Mouse (Mus musculus): ENCODE measurements at regions not wholly inside any gene's neighbourhood (a gene's known extent, or its start where the extent isn't known, plus 50 kb on each side); places are given as distances from the start of the nearest gene placed in this dataset.

DNA sequence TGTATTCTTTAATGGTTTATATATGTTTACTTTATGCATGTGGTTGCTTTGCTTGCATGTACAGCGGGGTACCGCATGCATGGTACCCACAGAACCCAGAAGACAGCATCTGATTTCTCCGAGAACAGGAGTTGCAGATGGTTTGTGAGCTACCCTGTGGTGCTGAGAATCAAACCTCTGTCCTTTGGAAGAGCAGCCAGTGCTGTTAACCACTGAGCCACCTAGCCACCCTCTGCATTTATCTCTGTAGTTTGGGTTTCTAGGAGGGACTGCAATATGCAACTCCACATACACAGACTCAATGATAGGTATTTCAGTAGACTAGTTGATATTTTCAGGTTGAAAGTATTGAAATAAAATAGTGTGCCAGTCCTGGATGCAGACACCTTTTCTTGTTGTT lies 134.4 kb downstream of the Tex36 start:
- H3K36me3 ChIP-seq: no peaks in the 10 kb centered on the region
- H3K4me3 ChIP-seq: no peak overlapping the region
- ATAC-seq (ENCODE audit: low FRiP score): no peak
- no peaks in the 10 kb centered on the region for H3K9me3 ChIP-seq
- 93% methylated on average over 3 of the region's 3 CpGs for WGBS
- H3K27ac ChIP-seq: no peak overlapping the region
- no peak overlapping the region for H3K4me2 ChIP-seq
- no peak overlapping the region for H3K9ac ChIP-seq
- H3K4me1 ChIP-seq (replicated peaks): no peaks in the 10 kb centered on the region
- no peaks in the 10 kb centered on the region for H3K27me3 ChIP-seq

DNA sequence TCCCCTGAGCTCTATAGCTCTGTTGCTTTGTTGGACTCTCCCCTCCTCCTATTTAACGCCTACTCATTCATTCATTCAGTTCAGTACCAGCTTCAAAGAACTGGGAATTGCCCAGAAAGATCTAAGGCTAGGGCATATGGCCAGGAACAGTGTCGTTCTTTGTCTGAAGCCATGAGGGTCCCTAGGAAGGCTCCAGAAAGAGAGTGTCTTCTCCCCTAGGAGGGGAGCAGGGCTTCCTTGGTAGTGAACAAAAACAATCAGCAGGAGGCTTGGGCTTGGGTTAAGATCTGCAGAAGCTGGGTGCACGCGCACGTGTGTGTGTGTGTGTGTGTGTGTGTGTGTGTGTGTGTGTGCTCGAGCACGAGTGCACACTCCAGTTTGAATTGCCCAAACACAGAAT lies 142.7 kb downstream of the Tex36 start:
- WGBS: 67% methylated on average over 7 of the region's 7 CpGs
- Histone ChIP-seq H3K9ac (no peak overlapping the region), H3K27me3 (no peaks in the 10 kb centered on the region), H3K27ac (no peak overlapping the region), H3K36me3 (no peaks in the 10 kb centered on the region), H3K9me3 (no peaks in the 10 kb centered on the region), H3K4me2 (no peak overlapping the region), H3K4me3 (no peak overlapping the region), H3K4me1 (replicated peaks) (peaks cover 11% of the 10 kb centered on the region)
- no peak for ATAC-seq (ENCODE audit: low FRiP score)

DNA sequence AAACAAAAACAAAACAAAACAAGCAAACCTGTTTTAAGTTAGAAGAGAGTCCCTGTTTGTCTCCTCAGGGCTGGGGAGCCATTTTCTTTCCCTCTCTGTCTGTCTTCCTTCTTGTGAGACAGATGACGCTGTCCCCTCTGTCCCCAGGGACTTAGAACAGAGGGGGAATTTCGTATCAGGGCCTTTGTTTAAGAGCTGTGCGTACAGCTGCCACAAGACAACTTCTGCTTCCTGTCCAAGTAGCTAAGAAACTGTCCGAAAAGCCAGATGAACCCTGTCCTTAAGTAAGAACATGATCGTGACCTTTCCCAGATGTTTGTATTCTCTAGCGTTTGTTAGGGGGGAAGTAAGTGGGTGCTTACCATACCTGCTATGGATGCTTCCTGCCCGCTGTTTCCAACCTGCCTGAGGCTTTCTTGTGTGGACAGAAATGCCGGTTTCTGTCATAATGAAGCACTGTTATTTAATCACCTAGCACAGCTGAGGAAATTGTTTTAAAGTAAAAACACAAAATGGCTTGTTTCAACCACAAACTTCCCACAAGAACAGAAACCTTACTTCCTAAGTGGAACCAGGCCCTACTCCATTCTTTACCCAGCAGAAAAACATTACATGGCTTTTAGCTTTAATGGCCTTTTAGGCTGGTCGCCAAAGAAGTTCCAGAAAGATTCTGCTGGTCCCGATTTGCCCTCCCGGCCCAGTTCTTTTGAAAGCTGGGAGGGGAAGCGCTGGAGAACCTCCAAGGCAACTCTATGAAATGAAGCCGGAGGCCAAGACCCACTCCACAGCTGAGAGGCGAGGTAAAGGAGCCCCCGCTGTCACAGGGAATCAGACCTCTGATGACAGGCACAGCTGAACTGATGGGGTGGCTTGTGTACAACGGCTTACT lies 144.3 kb downstream of the Tex36 start:
- no peak overlapping the region for H3K4me2 ChIP-seq
- no peaks in the 10 kb centered on the region for H3K9me3 ChIP-seq
- H3K4me3 ChIP-seq: no peak overlapping the region
- no peaks in the 10 kb centered on the region for H3K27me3 ChIP-seq
- 0 out of 2 replicates have a peak overlapping the region, but pooled peaks have one; percentile 5 for H3K27ac ChIP-seq
- WGBS: 54% methylated on average over 16 of the region's 16 CpGs
- H3K4me1 ChIP-seq (replicated peaks): peaks cover 11% of the 10 kb centered on the region
- no peak overlapping the region for H3K9ac ChIP-seq
- no peaks in the 10 kb centered on the region for H3K36me3 ChIP-seq
- ATAC-seq (ENCODE audit: low FRiP score): no peak

DNA sequence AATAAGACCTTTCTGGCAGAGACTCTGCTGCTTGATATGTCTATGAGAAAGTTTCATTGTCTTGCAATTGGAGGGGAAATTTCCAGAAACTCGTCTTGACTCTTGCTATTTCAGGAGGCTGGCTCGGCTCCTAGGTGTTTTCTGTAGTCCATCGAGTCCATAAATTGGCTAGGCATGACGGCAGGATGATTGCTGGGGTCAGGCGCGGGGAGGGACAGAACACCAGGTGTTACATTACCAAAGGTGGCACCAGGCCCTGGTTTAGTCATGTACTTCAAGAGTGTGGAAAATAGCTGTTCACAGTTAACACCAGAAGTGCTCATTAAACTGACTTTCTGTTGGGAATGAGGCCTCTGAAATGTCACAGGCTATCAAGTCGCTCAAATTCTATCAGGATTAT lies 151.7 kb downstream of the Tex36 start:
- WGBS: 88% methylated on average over 7 of the region's 7 CpGs
- no peak for ATAC-seq (ENCODE audit: low FRiP score)
- Histone ChIP-seq H3K9ac (no peak overlapping the region), H3K27ac (no peak overlapping the region), H3K36me3 (no peaks in the 10 kb centered on the region), H3K9me3 (no peaks in the 10 kb centered on the region), H3K27me3 (no peaks in the 10 kb centered on the region), H3K4me3 (no peak overlapping the region), H3K4me1 (replicated peaks) (no peaks in the 10 kb centered on the region), H3K4me2 (no peak overlapping the region)

DNA sequence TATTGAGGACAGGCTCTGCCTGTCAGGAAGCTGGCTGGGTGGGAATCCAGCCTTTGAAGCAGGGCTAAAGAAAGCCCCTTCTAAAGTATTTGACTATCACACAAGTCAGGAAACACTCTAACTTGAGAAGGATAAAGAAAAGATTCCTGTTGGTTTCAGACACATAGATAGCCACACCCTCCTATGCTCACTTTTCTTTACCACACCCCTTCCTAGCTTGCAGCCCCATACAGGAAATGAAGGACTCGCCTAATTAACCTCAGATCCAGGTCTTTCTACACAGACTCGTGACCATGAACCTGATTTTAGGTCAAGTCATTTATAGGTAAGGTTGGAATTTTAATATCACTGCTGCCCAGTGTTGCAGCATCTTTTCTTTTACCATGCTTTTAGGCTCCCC lies 154.9 kb downstream of the Tex36 start:
- Histone ChIP-seq H3K4me3 (no peak overlapping the region), H3K27ac (no peak overlapping the region), H3K27me3 (no peaks in the 10 kb centered on the region), H3K9ac (no peak overlapping the region), H3K36me3 (no peaks in the 10 kb centered on the region), H3K4me2 (no peak overlapping the region), H3K9me3 (no peaks in the 10 kb centered on the region), H3K4me1 (replicated peaks) (no peaks in the 10 kb centered on the region)
- 56% methylated on average over 2 of the region's 2 CpGs for WGBS
- no peak for ATAC-seq (ENCODE audit: low FRiP score)

DNA sequence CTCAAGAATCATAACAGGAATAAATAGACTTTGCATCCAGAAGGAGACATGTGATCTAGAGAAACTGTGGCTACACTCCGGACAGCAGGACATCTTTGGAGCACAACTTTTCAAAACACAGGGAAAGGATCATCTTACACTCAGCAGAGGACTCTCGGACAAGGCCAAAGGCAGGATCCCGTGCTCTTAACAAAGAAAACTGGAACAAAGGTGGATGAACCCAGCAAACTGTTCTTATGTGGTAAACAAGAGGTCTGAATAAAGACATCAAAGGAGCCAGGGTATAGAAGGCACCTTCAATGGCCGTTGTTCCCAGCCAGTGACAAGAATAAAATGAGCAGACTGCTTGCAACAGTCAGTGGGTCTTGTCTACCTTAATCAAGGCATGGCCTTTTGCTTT lies 160.3 kb downstream of the Tex36 start:
- WGBS: 13% methylated on average over 4 of the region's 4 CpGs
- H3K4me1 ChIP-seq (replicated peaks): peaks cover 19% of the 10 kb centered on the region
- H3K27ac ChIP-seq: no peak overlapping the region
- no peaks in the 10 kb centered on the region for H3K9me3 ChIP-seq
- ATAC-seq (ENCODE audit: low FRiP score): no peak
- peak overlapping the region; percentile 39; the same call in 1 of the 2 replicates for H3K9ac ChIP-seq
- no peaks in the 10 kb centered on the region for H3K36me3 ChIP-seq
- H3K4me3 ChIP-seq: no peak overlapping the region
- no peaks in the 10 kb centered on the region for H3K27me3 ChIP-seq
- H3K4me2 ChIP-seq: no peak overlapping the region

DNA sequence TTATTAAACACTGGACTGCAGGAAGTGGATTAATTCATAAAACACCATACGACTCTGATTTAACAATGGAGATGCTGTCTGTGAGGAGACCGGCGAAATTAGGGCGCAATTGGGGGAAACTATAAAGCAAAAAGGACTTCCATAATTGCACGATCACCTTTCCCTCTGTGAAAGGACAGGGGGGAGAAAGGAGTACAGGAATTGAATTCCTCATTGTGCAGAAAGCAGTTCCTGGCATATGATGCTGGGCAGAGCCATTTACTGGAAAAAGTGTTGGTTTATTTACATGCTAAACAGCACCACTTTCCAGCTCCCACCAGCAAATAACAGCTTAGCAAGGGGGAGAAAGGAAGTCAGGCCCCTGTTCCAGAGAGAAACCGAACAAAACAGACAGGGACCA lies 160.8 kb downstream of the Tex36 start:
- WGBS: 53% methylated on average over 6 of the region's 6 CpGs
- H3K4me1 ChIP-seq (replicated peaks): peaks cover 19% of the 10 kb centered on the region
- peak overlapping the region; percentile 35 for H3K4me2 ChIP-seq
- peak overlapping the region; percentile 3; the same call in 1 of the 2 replicates for H3K27ac ChIP-seq
- no peaks in the 10 kb centered on the region for H3K36me3 ChIP-seq
- H3K27me3 ChIP-seq: no peaks in the 10 kb centered on the region
- H3K4me3 ChIP-seq: no peak overlapping the region
- no peaks in the 10 kb centered on the region for H3K9me3 ChIP-seq
- no peak for ATAC-seq (ENCODE audit: low FRiP score)
- peak overlapping the region; percentile 39 for H3K9ac ChIP-seq

DNA sequence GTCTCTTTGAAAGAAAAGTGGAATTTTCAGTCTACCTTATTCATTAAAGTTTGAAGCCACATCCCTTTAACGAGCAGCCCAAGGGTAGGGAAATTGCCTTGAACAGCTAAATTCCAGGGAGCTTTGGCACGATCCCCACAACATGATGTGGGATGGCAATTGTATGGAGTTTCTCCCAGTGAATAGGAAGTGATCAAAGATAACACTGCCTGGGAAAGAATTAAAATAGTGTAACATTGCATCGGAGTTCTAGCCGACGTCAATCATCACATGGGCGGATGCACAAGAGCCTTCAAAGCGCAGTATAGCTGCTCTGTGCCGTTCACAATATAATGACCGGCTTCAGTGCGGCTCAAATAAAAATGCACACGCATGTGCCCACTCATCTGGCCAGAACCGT lies 161.2 kb downstream of the Tex36 start:
- no peak overlapping the region for H3K27ac ChIP-seq
- WGBS: 23% methylated on average over 12 of the region's 12 CpGs
- H3K4me2 ChIP-seq: peak overlapping the region; percentile 35
- H3K4me3 ChIP-seq: no peak overlapping the region
- no peak for ATAC-seq (ENCODE audit: low FRiP score)
- H3K4me1 ChIP-seq (replicated peaks): peaks cover 19% of the 10 kb centered on the region
- H3K9me3 ChIP-seq: no peaks in the 10 kb centered on the region
- H3K9ac ChIP-seq: peak overlapping the region; percentile 19; the same call in 1 of the 2 replicates
- no peaks in the 10 kb centered on the region for H3K36me3 ChIP-seq
- no peaks in the 10 kb centered on the region for H3K27me3 ChIP-seq

DNA sequence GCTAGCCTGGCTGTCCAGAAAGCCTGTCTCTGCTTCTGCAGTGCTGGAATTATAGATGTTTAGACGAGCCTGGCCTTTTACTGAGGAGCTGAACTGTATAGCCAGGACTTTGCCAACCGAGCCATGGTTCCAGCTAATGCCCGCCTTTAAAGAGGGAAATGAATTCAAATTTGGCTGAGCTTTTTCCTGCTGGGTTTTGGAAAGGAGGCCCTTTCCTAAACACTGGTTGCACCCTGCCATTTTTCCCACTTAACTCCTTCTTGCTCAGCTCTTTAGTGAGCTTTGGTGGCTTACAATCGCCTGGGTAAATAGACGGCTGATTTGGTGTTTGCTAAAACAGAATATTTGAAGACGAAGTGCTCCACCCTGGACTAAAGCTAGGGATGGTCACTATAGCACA lies 161.9 kb downstream of the Tex36 start:
- no peak for ATAC-seq (ENCODE audit: low FRiP score)
- 76% methylated on average over 6 of the region's 6 CpGs for WGBS
- Histone ChIP-seq H3K9ac (0 out of 2 replicates have a peak overlapping the region, but pooled peaks have one; percentile 19), H3K4me1 (replicated peaks) (peaks cover 19% of the 10 kb centered on the region), H3K36me3 (no peaks in the 10 kb centered on the region), H3K27ac (no peak overlapping the region), H3K9me3 (no peaks in the 10 kb centered on the region), H3K4me2 (no peak overlapping the region), H3K27me3 (no peaks in the 10 kb centered on the region), H3K4me3 (no peak overlapping the region)

DNA sequence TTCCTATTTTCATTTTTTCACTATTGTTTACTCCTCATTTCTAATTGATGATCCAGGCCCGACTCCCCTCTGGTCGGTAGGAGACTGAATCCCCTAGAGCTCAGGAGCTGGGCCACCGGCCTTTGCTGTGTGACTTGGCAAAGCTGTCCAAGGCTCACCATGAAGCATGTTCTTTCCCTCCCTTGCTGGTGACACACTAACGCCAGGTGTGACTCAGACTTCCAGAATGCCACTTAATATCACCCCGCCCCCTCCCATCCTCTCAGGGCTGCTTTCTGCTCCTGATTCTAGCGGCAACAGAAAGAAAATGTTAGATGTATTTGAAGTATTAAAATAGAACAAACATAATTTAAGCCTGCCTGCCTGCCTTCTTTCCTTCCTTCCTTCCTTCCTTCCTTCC lies 163.3 kb downstream of the Tex36 start:
- H3K4me3 ChIP-seq: no peak overlapping the region
- ATAC-seq (ENCODE audit: low FRiP score): no peak
- peaks cover 19% of the 10 kb centered on the region for H3K4me1 ChIP-seq (replicated peaks)
- H3K27ac ChIP-seq: no peak overlapping the region
- no peaks in the 10 kb centered on the region for H3K27me3 ChIP-seq
- H3K9ac ChIP-seq: no peak overlapping the region
- H3K36me3 ChIP-seq: no peaks in the 10 kb centered on the region
- no peaks in the 10 kb centered on the region for H3K9me3 ChIP-seq
- no peak overlapping the region for H3K4me2 ChIP-seq
- WGBS: 57% methylated on average over 6 of the region's 6 CpGs

DNA sequence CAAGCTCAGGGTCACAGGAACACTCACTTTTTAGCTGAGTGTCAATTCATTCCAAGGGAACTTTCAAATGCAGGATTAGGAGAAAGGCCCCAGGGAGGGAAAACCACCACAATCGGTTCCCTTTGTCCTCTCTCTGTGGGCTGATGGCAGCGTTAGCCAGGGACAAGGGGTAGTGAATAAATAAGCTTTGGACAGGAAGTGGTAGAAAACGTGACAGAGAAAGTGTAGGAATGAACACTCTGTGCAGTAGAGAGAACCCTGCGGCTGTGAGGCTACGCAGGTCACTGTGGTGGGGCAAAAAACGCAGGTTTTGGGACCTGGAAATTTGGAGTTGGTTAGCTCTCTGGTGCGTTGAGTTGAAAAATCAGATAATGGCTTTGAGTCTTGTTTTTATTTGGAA lies 164.1 kb downstream of the Tex36 start:
- H3K27ac ChIP-seq: no peak overlapping the region
- 13% methylated on average over 7 of the region's 7 CpGs for WGBS

DNA sequence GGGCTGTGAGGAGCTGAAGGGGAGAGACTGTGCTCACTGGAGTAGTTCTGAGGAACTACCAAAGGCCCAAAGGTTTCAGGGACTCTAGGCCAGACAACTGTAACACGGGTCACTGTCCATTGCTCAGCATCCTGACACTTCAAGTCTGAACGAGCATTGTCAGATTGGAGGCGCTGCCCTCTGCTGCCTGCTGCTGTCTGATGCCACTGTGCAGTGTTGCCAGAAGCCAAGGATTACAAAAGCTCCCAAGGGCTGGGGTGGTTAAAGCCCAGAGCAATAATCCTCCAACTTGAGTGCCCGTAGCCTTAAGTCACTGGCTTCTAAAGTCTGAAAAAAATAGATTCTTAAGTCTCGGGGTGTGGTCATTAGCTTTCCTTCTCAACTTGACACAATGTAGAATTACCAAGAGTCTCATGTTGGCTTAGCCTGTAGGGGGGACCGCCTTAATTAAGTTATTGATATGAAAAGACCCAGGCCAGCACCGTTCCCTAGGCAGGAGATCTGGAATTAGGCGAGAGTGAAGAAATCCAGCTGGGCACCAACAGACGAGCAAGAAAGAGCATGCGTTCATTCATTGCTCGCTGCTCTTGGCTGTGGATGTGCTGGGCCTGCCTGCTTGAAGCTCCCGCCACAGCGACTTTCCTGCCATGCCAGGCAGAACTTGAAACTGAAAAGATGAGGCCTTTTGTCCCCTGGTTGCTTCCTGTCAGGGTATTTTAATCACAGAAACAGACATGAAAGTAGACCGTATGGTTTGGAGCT lies 166.2 kb downstream of the Tex36 start:
- Histone ChIP-seq H3K36me3 (no peaks in the 10 kb centered on the region), H3K27ac (no peak overlapping the region), H3K9me3 (no peaks in the 10 kb centered on the region), H3K27me3 (no peaks in the 10 kb centered on the region), H3K4me2 (no peak overlapping the region), H3K4me3 (no peak overlapping the region), H3K9ac (no peak overlapping the region), H3K4me1 (replicated peaks) (peaks cover 7% of the 10 kb centered on the region)
- WGBS: 64% methylated on average over 14 of the region's 14 CpGs
- no peak for ATAC-seq (ENCODE audit: low FRiP score)

More for the DNA sequence above, 164.1 kb downstream of the Tex36 start:
- H3K27me3 ChIP-seq: no peaks in the 10 kb centered on the region
- no peak for ATAC-seq (ENCODE audit: low FRiP score)
- H3K4me2 ChIP-seq: no peak overlapping the region
- no peaks in the 10 kb centered on the region for H3K36me3 ChIP-seq
- peaks cover 19% of the 10 kb centered on the region for H3K4me1 ChIP-seq (replicated peaks)
- H3K4me3 ChIP-seq: no peak overlapping the region
- no peak overlapping the region for H3K9ac ChIP-seq
- no peaks in the 10 kb centered on the region for H3K9me3 ChIP-seq

Measured in hindbrain, embryonic 13.5 days (tissue).